Mouse (Mus musculus): Measurements from ENCODE around the gene Ern1.

- TF ChIP-seq ZC3H11A (IDR thresholded peaks at IDR 0.05; ENCODE audit: borderline replicate concordance, low read depth, low read length) (no peak), MAFK (IDR thresholded peaks at IDR 0.05; ENCODE audit: insufficient read depth, low read depth, low read length) (no peak), ZNF384 (IDR thresholded peaks at IDR 0.05; ENCODE audit: low read depth, low read length) (no peak)
These were observed 50.6 kb downstream of the Ern1 start for GRCm38 (mm10) chr11:106437039-106437438.
